Comparison of ENCODE assay signal across 8 mouse cellular contexts in genomic region chr2:167631181-167631590, GRCm38 (mm10). TPM values are rescaled to one million over a fixed set of nuclear protein-coding genes. Genes with fewer than 3 reads are reported as not detected.
DNase-seq lines count a peak whose midpoint lies in the region; ATAC-seq and TF ChIP-seq lines count a peak whose summit lies in the region.

No protein-coding gene starts in this region.

- TF ChIP-seq CTCF in cerebellum, adult 2 months (IDR thresholded peaks at IDR 0.05; ENCODE audit: borderline replicate concordance, insufficient read depth, low read depth, low read length): no peak
- TF ChIP-seq CTCF in small intestine, adult 2 months (IDR thresholded peaks at IDR 0.05; ENCODE audit: extremely low read depth, insufficient read length, insufficient replicate concordance, low read depth, low read length): no peak

- H3K27me3 ChIP-seq in cerebellum, adult 2 months (ENCODE audit: control insufficient read depth, insufficient read depth, low read length): no peaks in the 10 kb centered on the region
- H3K27me3 ChIP-seq in heart, embryonic 13.5 days (replicated peaks): no peaks in the 10 kb centered on the region
- H3K27me3 ChIP-seq in limb, embryonic 15.5 days: no peaks in the 10 kb centered on the region
- H3K27me3 ChIP-seq in small intestine, adult 2 months (ENCODE audit: control insufficient read depth, insufficient read depth, low read length): no peaks in the 10 kb centered on the region

- H3K4me1 ChIP-seq in cerebellum, adult 2 months (ENCODE audit: control insufficient read depth, insufficient read depth, low read length): peaks cover 35% of the 10 kb centered on the region
- H3K4me1 ChIP-seq in heart, embryonic 13.5 days: peaks cover 69% of the 10 kb centered on the region
- H3K4me1 ChIP-seq in limb, embryonic 15.5 days: peaks cover 51% of the 10 kb centered on the region
- peaks cover 35% of the 10 kb centered on the region for H3K4me1 ChIP-seq in small intestine, adult 2 months (ENCODE audit: control insufficient read depth, insufficient read depth, insufficient read length, low read length)

- H3K27ac ChIP-seq in cerebellum, adult 2 months (ENCODE audit: insufficient read depth, low read length): no peak overlapping the region
- H3K27ac ChIP-seq in heart, embryonic 13.5 days (replicated peaks): peak overlapping the region; percentile 91
- peak overlapping the region; percentile 92 for H3K27ac ChIP-seq in limb, embryonic 15.5 days
- H3K27ac ChIP-seq in small intestine, adult 2 months (ENCODE audit: insufficient read depth, low read depth, low read length): no peak overlapping the region

- peak overlapping the region; percentile 97 for H3K4me2 ChIP-seq in heart, embryonic 13.5 days
- H3K4me2 ChIP-seq in limb, embryonic 15.5 days: peak overlapping the region; percentile 75

- peak overlapping the region; percentile 72 for H3K4me3 ChIP-seq in cerebellum, adult 2 months (replicated peaks; ENCODE audit: insufficient read depth, low read depth, low read length)
- peak overlapping the region; percentile 86 for H3K4me3 ChIP-seq in heart, embryonic 13.5 days
- peak overlapping the region; percentile 79 for H3K4me3 ChIP-seq in limb, embryonic 15.5 days
- peak overlapping the region; percentile 86 for H3K4me3 ChIP-seq in small intestine, adult 2 months (ENCODE audit: low read depth, low read length)

- peak overlapping the region; percentile 99 for H3K9ac ChIP-seq in heart, embryonic 13.5 days
- H3K9ac ChIP-seq in limb, embryonic 15.5 days: peak overlapping the region; percentile 85

- no peak for TF ChIP-seq POLR2A in cerebellum, adult 2 months (IDR thresholded peaks at IDR 0.05; ENCODE audit: borderline replicate concordance, insufficient read depth, low read length)
- TF ChIP-seq POLR2A in small intestine, adult 2 months (IDR thresholded peaks at IDR 0.05; ENCODE audit: low read depth, low read length): no peak

- DNase-seq in cerebellum, adult 2 months: no peak
- DNase-seq in cerebellum, postnatal 25 days: no peak
- DNase-seq in right cerebral cortex, postnatal 14 days: peak; percentile 42
- no peak for DNase-seq in right cerebral cortex, postnatal 25 days

- no peak for ATAC-seq in heart, embryonic 13.5 days (ENCODE audit: extremely low read depth, insufficient number of reproducible peaks, low FRiP score, low TSS enrichment)
- peak; percentile 7; the same call in 1 of the 2 replicates for ATAC-seq in limb, embryonic 15.5 days (ENCODE audit: insufficient number of reproducible peaks, low FRiP score, low TSS enrichment, low read depth)
- ATAC-seq in megakaryocyte progenitor cell, adult 5-6 weeks (replicated peaks; ENCODE audit: poor library complexity): no peak

- H3K36me3 ChIP-seq in heart, embryonic 13.5 days: peaks cover 20% of the 10 kb centered on the region
- peaks cover 22% of the 10 kb centered on the region for H3K36me3 ChIP-seq in limb, embryonic 15.5 days
- peaks cover 7% of the 10 kb centered on the region; the same call in 1 of the 2 replicates for H3K36me3 ChIP-seq in small intestine, adult 2 months (ENCODE audit: control insufficient read depth, insufficient read depth, low read length)

- H3K9me3 ChIP-seq in heart, embryonic 13.5 days: 0 out of 2 replicates have a peak, but pooled peaks cover 5% of the 10 kb centered on the region
- no peaks in the 10 kb centered on the region for H3K9me3 ChIP-seq in limb, embryonic 15.5 days

- WGBS in cerebellum, adult 2 months: 0% methylated on average over 31 of the region's 31 CpGs
- 1% methylated on average over 31 of the region's 31 CpGs for WGBS in heart, embryonic 13.5 days
- WGBS in limb, embryonic 15.5 days: under 1% methylated on average over 31 of the region's 31 CpGs
- WGBS in small intestine, adult 2 months: under 1% methylated on average over 31 of the region's 31 CpGs

RNA-seq across cellular contexts. Expression of gene Ube2v1, which starts 0.7 kb away (rescaled TPM):
- 195 and 219 TPM in 2 replicates for polyA plus RNA-seq in cerebellum, adult 2 months (2012; rRNA removed)
- polyA plus RNA-seq in heart, embryonic 13.5 days (2015; fragmentation: Nextera tagmentation; extraction: Ambion mirVana): 216 and 229 TPM in 2 replicates
- 289 and 315 TPM in 2 replicates for polyA plus RNA-seq in limb, embryonic 15.5 days (2015; fragmentation: Nextera tagmentation; extraction: Ambion mirVana)
- polyA plus RNA-seq in small intestine, adult 2 months (2012; rRNA removed): 58.0 and 89.8 TPM in 2 replicates
- total RNA-seq in megakaryocyte progenitor cell, adult 5-6 weeks (2015): 102 and 116 TPM in 2 replicates
- 51.7 and 56.5 TPM in 2 replicates for total RNA-seq in megakaryocyte progenitor cell, adult 5-6 weeks (2017)

RNA-seq across cellular contexts. Expression of gene Gm20431, which starts 30.1 kb away (rescaled TPM):
- polyA plus RNA-seq in cerebellum, adult 2 months (2012; rRNA removed): 12.2 and 15.1 TPM in 2 replicates
- polyA plus RNA-seq in heart, embryonic 13.5 days (2015; fragmentation: Nextera tagmentation; extraction: Ambion mirVana): 1.9 and 4.5 TPM in 2 replicates
- 3.9 and 9.4 TPM in 2 replicates for polyA plus RNA-seq in limb, embryonic 15.5 days (2015; fragmentation: Nextera tagmentation; extraction: Ambion mirVana)
- polyA plus RNA-seq in small intestine, adult 2 months (2012; rRNA removed): 0.10 TPM in 1 of 2 replicates, not detected in the other
- 3.7 TPM in 1 of 2 replicates, not detected in the other for total RNA-seq in megakaryocyte progenitor cell, adult 5-6 weeks (2015)
- not detected in 2 replicates for total RNA-seq in megakaryocyte progenitor cell, adult 5-6 weeks (2017)

RNA-seq across cellular contexts. Expression of gene Cebpb, which starts 57.5 kb away (rescaled TPM):
- polyA plus RNA-seq in cerebellum, adult 2 months (2012; rRNA removed): 8.2 and 8.7 TPM in 2 replicates
- 2.0 and 4.5 TPM in 2 replicates for polyA plus RNA-seq in heart, embryonic 13.5 days (2015; fragmentation: Nextera tagmentation; extraction: Ambion mirVana)
- polyA plus RNA-seq in limb, embryonic 15.5 days (2015; fragmentation: Nextera tagmentation; extraction: Ambion mirVana): 20.5 and 25.0 TPM in 2 replicates
- polyA plus RNA-seq in small intestine, adult 2 months (2012; rRNA removed): 194 and 386 TPM in 2 replicates
- total RNA-seq in megakaryocyte progenitor cell, adult 5-6 weeks (2015): 19.6 and 22.4 TPM in 2 replicates
- 15.6 and 16.3 TPM in 2 replicates for total RNA-seq in megakaryocyte progenitor cell, adult 5-6 weeks (2017)

RNA-seq across cellular contexts. Expression of gene Tmem189, which starts 58.4 kb away (rescaled TPM):
- 105 and 113 TPM in 2 replicates for polyA plus RNA-seq in cerebellum, adult 2 months (2012; rRNA removed)
- polyA plus RNA-seq in heart, embryonic 13.5 days (2015; fragmentation: Nextera tagmentation; extraction: Ambion mirVana): 37.4 and 37.6 TPM in 2 replicates
- polyA plus RNA-seq in limb, embryonic 15.5 days (2015; fragmentation: Nextera tagmentation; extraction: Ambion mirVana): 36.2 and 40.1 TPM in 2 replicates
- polyA plus RNA-seq in small intestine, adult 2 months (2012; rRNA removed): 28.0 and 105 TPM in 2 replicates
- total RNA-seq in megakaryocyte progenitor cell, adult 5-6 weeks (2015): 15.5 and 18.0 TPM in 2 replicates
- 18.4 and 20.0 TPM in 2 replicates for total RNA-seq in megakaryocyte progenitor cell, adult 5-6 weeks (2017)

Comparison
In these comparisons a context has a peak if more than half of its experiments do, and no peak if none do; other contexts are left out.
1. H3K27ac ChIP-seq: peak in heart, embryonic 13.5 days (single experiment) and limb, embryonic 15.5 days (single experiment); none in cerebellum, adult 2 months (single experiment) and small intestine, adult 2 months (single experiment).
2. Peak in every context shown above with its lines, with median percentiles within 50 percentile points of each other: H3K4me3 ChIP-seq.